Mouse (Mus musculus) ovary, postnatal 10 days (tissue): ENCODE measurements around the gene Sort1.

Source experiments
- DNase-seq: peaks from one replicate; pipeline ENCODE4 v3.0.0; 2022; ENCODE audit warnings: low spot score

Sort1 gene

DNA sequence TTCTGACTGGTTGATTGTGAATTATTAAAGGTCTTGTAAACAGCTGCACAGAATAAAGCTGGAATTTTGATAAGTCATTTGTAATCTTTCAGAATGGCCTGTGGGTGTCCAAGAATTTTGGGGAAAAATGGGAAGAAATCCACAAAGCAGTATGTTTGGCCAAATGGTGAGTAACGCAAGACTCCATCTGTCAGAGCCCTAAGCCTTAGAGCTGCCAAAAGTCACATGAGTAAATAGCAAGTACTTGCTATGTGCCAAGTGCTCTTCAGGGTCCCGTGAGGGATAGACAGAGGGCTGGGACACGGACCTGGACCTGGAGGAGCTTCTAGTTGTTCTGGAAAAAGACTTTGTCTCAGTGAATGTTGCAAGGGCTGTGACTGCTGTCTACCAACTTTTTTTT is 44.0 kb downstream of the Sort1 start:
- DNase-seq: no peak

DNA sequence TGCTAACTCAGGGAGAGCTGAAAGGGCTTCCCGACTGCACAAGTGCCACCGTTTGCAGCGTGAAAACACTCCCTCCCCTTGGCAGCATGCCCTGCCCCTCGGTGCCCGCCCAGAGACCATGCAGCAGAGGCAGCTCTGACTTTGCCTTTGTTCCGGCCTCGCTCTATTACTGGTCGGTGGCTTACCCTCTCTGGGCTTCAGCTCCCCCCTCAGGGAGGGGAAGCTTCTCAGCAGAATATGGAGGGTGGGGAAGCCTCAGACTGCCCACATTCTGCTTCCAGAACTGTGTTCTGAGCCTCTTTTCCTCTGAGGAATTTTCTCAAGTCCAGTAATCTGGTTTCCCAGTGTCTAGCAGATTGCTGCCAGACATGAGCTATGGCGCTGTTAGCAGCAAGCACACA is 44.6 kb downstream of the Sort1 start:
- DNase-seq: peak; percentile 41

DNA sequence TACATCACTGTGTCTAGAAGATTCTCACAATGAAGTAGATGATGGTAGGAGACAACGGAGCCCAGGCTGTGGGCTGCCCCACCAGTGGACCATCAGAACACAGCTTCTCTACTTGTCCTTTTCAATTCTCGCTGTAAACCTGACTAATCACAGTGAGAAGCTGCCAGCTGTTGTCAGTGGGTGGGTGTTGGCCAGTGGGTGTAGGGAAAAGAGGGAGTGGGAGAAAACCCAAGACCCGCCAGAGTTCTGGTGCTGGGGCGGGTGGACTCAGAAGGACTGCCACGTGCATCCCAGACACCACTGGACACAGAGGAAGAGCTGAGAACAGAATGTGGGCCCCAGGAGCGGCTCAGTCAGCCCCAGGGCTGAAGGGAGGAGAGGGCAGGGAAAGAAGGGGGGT is 46.9 kb downstream of the Sort1 start:
- DNase-seq: no peak

DNA sequence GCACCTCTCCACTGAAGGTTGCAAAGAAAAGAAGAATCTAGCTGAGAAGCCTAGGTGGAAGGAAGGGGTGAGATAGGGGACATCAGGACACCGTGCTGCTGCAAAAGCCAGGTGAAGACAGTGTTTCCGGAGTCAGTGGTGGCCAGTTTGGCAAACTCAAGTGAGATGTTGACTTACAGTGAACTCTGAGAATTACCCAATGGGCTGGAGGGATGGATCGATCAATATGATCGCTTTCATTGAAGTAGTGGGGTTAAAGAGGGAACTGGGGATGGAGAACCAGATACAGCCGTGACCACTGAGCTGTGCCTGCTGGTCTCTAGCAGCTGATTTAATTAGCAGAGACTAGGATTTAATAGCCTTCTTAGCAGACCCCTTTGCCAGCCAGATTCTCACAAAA is 53.0 kb downstream of the Sort1 start:
- DNase-seq: no peak

- DNase-seq: no peak
These were observed 57.2 kb downstream of the Sort1 start for GRCm38 (mm10) chr3:108341040-108341439.

DNA sequence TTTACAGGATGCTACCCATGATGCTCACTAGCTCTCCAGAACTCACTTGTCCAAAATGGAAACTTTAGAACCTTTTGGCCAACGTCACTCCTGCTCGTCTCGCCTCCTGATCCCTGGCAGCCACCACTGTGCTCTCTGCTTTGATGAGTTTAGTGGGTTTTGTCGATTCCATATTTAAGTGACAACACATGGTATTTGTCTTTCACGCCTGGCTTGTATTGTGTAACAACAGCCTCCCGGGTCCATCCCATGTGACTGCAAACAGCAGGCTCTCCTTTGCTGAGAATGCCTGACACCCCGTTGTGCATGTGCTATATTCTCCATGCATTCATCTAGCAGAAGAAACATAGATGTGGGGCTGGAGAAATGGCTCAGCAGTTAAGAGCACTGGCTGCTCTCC is 58.3 kb downstream of the Sort1 start:
- no peak for DNase-seq

DNA sequence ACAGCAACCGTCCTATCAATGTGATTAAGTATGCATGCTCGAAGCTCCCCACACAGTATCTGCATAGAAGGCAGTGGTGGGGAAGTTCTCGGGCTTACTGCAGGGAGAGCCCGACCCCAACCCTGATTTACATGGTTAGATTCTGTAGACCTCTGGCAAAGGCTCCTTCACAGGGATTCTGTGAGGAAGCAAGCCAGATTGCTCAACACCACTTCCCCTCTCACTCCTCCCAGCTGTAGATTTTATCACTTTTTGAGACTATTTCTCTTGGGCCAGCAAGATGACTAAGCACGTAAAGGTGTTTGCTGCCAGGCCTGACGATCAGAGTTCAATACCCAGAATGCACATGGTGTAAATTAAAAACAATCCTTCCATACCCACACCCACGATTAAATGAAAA is 62.0 kb downstream of the Sort1 start:
- no peak for DNase-seq

DNA sequence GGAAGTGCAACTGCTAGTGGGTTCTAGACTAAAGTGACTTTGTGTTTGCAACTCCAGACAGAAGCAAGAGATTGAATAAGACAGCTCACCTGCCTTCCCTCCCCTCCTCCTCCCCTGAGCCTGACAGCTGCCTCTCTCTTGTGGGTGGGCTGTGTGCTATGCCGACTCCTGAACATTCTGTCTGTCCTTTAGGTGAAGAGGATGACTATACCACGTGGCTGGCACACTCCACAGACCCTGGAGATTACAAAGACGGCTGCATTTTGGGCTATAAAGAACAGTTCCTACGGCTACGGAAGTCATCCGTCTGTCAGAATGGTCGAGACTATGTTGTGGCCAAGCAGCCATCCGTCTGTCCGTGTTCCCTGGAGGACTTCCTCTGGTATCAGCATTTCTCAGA is 64.5 kb downstream of the Sort1 start:
- DNase-seq: no peak

GRCm38 (mm10) chr3:108355245-108355644 is 71.4 kb downstream of the Sort1 start:
- DNase-seq: no peak

- DNase-seq: no peak
These were observed 73.2 kb downstream of the Sort1 start for GRCm38 (mm10) chr3:108357051-108357450.

DNA sequence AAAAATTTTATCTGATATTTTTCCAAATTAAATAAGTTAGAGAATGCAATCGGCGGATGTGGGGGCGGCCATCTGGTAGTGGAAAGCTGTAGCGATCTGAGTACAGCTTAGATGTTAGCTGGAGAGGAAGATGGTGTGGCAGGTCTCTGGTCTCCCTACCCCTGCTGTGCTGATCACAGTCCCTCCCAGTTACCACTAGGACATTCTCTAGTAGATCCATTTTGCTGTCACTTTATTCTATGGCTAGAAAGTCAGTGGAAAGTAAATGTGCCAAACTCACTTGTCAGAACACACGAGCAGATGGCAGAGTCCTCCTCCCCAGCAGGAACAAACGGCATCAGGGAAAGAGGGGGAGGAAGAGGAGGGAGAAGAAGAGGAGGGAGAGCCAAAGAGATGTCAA is 74.6 kb downstream of the Sort1 start:
- DNase-seq: no peak

GRCm38 (mm10) chr3:108360894-108361293 is 77.0 kb downstream of the Sort1 start:
- no peak for DNase-seq

GRCm38 (mm10) chr3:108363626-108364025 is 79.7 kb downstream of the Sort1 start:
- no peak for DNase-seq

DNA sequence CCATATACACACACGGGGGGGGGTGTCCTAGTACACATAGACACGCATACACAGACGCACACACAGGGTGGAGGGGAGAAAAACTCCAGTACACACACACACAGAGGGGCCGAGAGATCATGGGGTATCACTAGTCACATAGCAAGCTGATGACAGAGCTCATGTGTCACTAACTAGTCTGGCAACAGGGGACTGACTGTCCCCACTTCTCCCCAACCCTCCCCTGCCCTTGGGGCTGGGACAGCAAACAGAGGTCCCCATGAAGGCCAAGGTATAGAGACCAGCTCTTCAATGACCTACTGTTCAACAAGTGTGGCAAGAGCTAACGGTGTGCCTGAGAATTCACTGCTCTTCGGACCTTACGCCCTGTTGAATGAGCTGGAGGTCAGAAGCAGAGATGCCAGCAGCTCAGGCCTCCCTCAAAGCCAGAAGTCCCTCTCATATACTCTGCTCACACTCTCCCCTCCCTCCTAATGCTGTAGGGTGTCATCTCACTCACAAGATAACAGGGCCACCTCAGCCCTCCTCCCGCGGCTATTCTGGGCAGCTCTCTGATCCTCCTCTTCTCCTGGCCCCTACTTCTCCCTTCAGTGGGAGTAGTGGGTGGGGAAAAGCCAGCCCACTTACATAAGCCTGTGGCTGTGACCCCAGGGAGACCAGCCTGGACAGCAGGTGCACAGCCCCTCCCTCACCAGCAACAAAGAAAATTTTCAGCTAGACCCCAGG is 80.6 kb downstream of the Sort1 start, which contains the start of gene Mybphl:
TSS of gene Mybphl (plus strand) at position 642 of the 726 bp plus-strand sequence.
- DNase-seq: no peak

GRCm38 (mm10) chr3:108367173-108367572 is 83.3 kb downstream of the Sort1 start:
- no peak for DNase-seq

DNA sequence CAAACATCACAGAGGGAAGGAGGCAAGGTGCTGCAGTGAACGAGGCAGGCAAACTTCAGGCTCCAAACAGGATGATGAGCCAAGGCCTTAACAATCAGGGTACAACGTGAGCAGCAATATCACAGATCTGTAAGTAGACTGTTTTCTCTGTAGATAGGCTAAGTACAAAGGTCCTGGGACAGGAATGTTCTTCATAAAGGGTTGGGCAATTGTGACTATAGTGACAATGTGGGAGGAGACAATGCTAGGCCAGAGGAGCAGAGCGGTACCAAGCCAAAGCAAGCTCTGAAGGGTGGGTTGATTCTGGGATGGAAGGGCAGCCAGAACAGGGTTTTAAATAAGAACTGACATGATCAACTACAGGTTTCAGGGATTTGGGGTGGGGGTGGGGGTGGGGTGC is 83.9 kb downstream of the Sort1 start:
- no peak for DNase-seq

DNA sequence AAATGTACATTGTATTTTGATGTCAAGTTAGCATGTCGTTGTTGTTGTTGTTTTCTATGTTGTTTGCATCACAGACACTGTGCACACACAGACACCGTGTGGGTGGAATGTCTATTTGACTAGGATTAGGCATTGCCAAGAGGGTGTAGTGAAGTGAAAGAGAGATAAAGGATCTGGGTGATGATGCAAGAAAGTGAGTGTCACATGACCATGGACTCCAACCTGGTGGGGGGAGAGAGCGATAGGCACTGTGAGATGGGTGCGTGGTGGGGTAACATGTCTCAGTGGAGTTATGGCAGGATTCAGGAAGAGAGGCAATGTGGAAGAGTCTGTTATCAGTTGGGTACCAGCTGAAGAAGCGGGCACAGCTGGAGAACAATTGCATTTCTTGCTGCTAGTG is 84.8 kb downstream of the Sort1 start:
- no peak for DNase-seq

GRCm38 (mm10) chr3:108372274-108372673 is 88.4 kb downstream of the Sort1 start:
- DNase-seq: no peak

DNA sequence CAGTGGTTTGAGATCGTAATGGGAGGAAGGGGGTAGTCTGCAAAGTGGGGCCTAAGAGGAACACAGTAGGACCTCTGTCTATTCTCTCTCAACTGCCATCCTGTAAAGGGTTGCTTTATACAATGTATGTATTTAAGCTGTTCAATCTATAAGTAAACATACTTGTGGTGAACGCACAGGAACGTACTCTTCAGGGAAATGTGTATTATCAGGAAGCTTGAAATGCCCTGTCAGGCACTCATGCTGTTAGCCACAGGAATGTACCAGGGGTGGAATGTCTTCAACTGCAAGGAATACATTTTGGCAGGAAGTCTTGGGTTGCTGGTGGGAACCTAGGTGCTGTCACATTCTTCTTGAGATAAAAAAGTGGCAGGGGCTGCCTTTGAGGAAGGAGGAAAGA is 88.8 kb downstream of the Sort1 start:
- no peak for DNase-seq

- DNase-seq: no peak
These were observed 95.2 kb downstream of the Sort1 start for GRCm38 (mm10) chr3:108378875-108379663.

DNA sequence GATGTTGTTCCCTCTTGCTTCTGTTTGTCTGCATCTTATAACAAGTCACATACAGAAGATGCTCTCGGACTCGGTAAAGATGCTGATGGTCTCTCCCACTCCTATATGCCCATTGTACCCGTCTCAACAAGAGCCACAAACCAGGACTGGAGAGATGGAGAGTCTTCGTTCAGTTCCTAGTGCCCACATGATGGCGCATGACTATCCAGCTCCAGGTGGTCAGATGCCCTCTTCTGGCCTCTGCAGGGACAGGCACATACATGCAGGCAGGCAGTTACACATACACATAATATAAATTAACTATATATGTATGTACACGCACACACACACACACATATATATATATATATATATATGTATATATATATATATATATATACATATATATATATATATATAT is 96.8 kb downstream of the Sort1 start:
- DNase-seq: no peak

- DNase-seq: no peak
These were observed 98.3 kb downstream of the Sort1 start for GRCm38 (mm10) chr3:108381945-108382875.
